Mouse (Mus musculus) hindbrain, embryonic 16.5 days (tissue): ENCODE measurements at regions not wholly inside any gene's neighbourhood (a gene's known extent, or its start where the extent isn't known, plus 50 kb on each side); places are given as distances from the start of the nearest gene placed in this dataset.

ENCODE experiments used
- ATAC-seq: fragments of 200-750 bp; cut with Nextera tagmentation; 2 replicates; pipeline ENCODE4 v1.8.0; 2017; ENCODE audit warnings: moderate TSS enrichment, moderate library complexity
- H3K27ac ChIP-seq: fragments of 300-500 bp; sonication (generic); 2 replicates; pipeline ENCODE4 v1.5.1; 2014; ENCODE audit warnings: low read depth, mild to moderate bottlenecking, control low read depth, low read length, moderate library complexity
- H3K27me3 ChIP-seq: fragments of 300-500 bp; sonication (generic); replicated peaks from 2 replicates; pipeline ENCODE4 v1.6.1; 2014; ENCODE audit warnings: low read length; ENCODE audit not compliant: control insufficient read depth, insufficient read depth
- H3K36me3 ChIP-seq: fragments of 300-500 bp; sonication (generic); 2 replicates; pipeline ENCODE4 v1.6.1; 2014; ENCODE audit warnings: mild to moderate bottlenecking, low read length, moderate library complexity, mixed read lengths; ENCODE audit not compliant: control insufficient read depth, insufficient read depth
- H3K4me1 ChIP-seq: fragments of 300-500 bp; sonication (generic); 2 replicates; pipeline ENCODE4 v1.6.1; 2014; ENCODE audit warnings: low read depth, low read length; ENCODE audit not compliant: control insufficient read depth, insufficient read depth
- H3K4me2 ChIP-seq: fragments of 300-500 bp; sonication (generic); 2 replicates; pipeline ENCODE4 v1.6.1; 2014; ENCODE audit warnings: mild to moderate bottlenecking, low read length, control low read depth, moderate library complexity
- H3K4me3 ChIP-seq: fragments of 300-500 bp; sonication (generic); 2 replicates; pipeline ENCODE4 v1.5.1; 2014; ENCODE audit warnings: mild to moderate bottlenecking, low read length, control low read depth, moderate library complexity
- H3K9ac ChIP-seq: fragments of 300-500 bp; sonication (generic); 2 replicates; pipeline ENCODE4 v1.6.1; 2014; ENCODE audit warnings: low read depth, mild to moderate bottlenecking, control low read depth, low read length, moderate library complexity
- H3K9me3 ChIP-seq: fragments of 300-500 bp; sonication (generic); 2 replicates; pipeline ENCODE4 v1.6.1; 2014; ENCODE audit warnings: mild to moderate bottlenecking, low read length, moderate library complexity; ENCODE audit not compliant: control insufficient read depth
- WGBS: fragments of 180-500 bp; shearing (Covaris S2); extraction: QIAGEN DNeasy Blood & Tissue Kit; methylation state at CpG from one replicate; pipeline ENCODE4 v1.1.7; 2014; 5-methylcytosine and 5-hydroxymethylcytosine counted together

DNA sequence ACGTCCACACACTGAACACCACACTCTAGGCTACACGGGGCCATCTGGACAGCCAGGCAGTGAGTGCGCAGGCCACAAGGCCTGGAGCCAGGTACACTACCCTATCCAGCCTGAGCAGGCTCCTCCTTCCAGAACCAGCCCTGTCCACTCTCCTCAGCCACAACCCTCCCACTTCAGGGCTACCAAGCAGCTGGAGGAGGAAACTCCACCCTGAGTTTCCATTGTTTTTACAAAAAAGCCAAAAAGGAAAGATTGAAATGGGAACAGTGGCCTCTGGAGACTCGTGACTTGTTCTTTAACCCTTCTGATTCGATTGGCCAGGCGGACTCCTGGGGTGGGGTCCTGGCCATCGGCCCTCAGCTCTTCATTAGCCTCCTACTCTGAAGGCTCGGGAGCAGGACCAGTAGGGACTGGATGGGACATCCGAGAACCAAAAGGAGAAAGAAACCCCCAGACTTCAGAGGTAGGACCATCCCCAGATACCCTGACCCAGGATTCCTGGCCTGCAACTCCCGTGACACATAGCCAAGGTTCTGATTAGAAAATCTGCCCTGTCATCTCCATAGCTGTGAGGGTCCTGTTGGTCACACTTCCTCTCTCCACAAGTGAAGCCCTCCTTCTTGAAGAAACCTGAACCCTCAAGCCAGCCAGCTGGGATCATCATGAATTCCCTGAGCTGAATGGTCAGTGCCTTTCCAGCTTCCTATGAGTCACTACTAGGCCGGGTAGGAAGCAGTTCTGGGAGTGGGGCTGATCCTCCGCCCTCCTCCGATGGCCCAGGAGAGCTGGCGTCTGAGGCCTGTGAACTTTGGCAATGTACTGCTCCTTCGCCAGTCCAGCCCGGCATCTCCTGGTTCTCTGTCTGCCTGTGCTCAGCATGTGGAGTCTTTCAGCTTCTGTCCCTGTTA lies 73.6 kb downstream of the Gm11733 start:
- no peaks in the 10 kb centered on the region for H3K27me3 ChIP-seq
- H3K9ac ChIP-seq = no peak overlapping the region
- 83% methylated on average over 16 of the region's 16 CpGs for WGBS
- H3K4me2 ChIP-seq = no peak overlapping the region
- no peak overlapping the region for H3K4me3 ChIP-seq
- H3K9me3 ChIP-seq = no peaks in the 10 kb centered on the region
- H3K27ac ChIP-seq = no peak overlapping the region
- H3K36me3 ChIP-seq = no peaks in the 10 kb centered on the region
- peaks cover 3% of the 10 kb centered on the region; the same call in 1 of the 2 replicates for H3K4me1 ChIP-seq
- ATAC-seq = no peak

DNA sequence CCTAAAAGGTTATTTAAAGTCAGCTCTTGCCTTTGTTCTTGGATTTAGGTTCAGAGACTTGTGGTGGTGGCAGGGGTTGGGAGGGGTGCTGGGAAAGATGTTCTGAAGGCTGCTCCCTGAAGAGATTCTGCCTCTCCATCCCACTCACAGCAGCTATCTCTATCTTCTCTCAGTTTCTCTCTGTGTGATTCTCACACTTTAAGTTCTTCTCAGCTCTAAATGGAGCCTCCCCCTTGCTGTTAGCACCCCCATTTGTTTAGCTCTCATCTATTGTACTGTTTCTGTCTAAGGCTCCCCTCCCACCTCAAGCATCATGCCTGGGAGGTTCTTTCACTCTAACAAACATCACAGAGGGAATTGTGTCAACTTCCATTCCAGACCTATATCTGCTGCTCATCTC lies 75.7 kb downstream of the Gm11733 start:
- Histone ChIP-seq H3K4me1 (no peaks in the 10 kb centered on the region), H3K4me2 (no peak overlapping the region), H3K36me3 (no peaks in the 10 kb centered on the region), H3K27ac (no peak overlapping the region), H3K4me3 (no peak overlapping the region), H3K9ac (no peak overlapping the region), H3K9me3 (no peaks in the 10 kb centered on the region), H3K27me3 (no peaks in the 10 kb centered on the region)
- ATAC-seq = no peak

DNA sequence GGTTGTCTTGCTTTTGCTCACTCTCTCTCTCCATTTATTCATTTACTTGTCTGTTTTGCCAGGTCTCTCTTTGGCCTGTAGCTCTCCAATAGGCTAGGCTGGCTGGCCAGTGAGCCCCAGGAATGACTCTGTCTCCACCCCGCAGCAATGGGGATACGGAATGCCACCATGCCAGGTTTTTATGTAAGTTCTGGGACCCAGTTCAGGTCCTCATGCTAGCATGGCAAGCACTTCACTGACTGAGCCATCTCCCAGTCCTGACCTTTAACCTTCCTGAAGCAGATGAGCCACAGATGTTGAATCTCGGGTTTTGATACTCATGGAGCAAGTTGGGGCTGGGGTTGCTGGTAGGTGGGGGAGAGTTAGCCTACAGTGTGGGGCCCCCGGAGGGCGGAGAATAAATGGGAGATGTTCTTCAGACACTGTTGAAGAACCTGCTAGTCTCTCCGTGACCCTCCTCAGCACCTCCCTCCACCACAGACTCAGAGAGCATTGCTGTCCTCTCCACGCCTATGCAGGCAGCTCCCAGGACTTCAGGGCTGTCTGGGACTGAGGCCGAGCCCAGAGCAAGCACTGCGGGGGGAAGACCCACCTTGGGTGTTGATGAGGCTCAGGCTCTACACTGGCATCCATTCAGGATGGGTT lies 83.9 kb downstream of the Gm11733 start:
- no peaks in the 10 kb centered on the region for H3K36me3 ChIP-seq
- no peak for ATAC-seq
- no peak overlapping the region for H3K27ac ChIP-seq
- no peak overlapping the region for H3K4me2 ChIP-seq
- H3K4me3 ChIP-seq = no peak overlapping the region
- WGBS = 90% methylated on average over 9 of the region's 9 CpGs
- H3K9ac ChIP-seq = no peak overlapping the region
- no peaks in the 10 kb centered on the region for H3K9me3 ChIP-seq
- no peaks in the 10 kb centered on the region for H3K27me3 ChIP-seq
- no peaks in the 10 kb centered on the region for H3K4me1 ChIP-seq

DNA sequence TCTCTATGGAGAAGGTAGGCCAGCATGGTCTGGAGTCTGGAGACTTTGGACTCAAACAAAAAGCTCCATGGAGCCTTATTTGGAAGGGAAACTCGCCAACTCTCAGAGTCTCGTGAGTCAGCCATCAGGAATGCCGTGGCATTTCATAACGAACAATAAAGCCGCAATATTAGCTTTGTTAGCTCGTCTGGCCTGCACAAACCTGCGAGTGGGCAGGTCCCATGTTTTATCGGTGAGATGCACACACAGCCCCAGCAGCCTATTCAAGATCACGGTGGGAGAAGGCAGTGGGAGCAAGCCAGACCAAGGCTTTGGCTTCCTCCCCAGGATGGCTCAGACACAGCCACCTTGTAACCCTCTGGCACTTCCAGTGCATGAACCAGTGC lies 84.4 kb downstream of the Gm11733 start:
- no peak for ATAC-seq
- no peak overlapping the region for H3K27ac ChIP-seq
- no peaks in the 10 kb centered on the region for H3K9me3 ChIP-seq
- H3K36me3 ChIP-seq = no peaks in the 10 kb centered on the region
- no peak overlapping the region for H3K9ac ChIP-seq
- 60% methylated on average over 9 of the region's 9 CpGs for WGBS
- no peak overlapping the region for H3K4me2 ChIP-seq
- no peaks in the 10 kb centered on the region for H3K4me1 ChIP-seq
- no peaks in the 10 kb centered on the region for H3K27me3 ChIP-seq
- no peak overlapping the region for H3K4me3 ChIP-seq

DNA sequence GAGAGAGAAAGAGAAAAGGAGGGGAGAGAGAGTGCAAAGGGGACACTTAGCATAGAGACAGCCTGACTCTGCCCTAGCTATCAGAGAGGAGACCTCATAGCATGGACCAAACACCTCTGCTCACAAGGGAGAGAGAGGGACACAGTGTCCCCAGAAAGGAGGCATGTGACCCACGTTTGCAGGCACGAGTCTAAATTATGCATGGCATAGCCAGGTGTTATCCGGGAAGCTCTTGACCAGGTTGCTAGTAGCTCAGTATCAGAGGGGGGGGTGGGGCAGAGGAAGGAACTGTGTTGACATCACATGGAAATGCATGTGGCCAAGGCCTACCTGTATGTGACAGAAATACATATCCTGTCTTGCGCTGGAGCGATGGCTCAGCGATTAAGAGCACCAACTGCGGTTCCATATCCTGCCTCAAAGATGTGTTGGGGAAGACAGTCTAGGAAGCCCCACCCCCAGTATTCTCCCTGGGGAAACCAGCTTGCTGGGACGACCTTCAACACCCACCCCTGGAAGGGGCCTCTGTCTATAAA lies 84.5 kb upstream of the Tnrc6c start:
- ATAC-seq = no peak
- H3K36me3 ChIP-seq = no peaks in the 10 kb centered on the region
- no peaks in the 10 kb centered on the region for H3K9me3 ChIP-seq
- no peak overlapping the region for H3K27ac ChIP-seq
- no peak overlapping the region for H3K4me2 ChIP-seq
- H3K27me3 ChIP-seq = no peaks in the 10 kb centered on the region
- H3K9ac ChIP-seq = no peak overlapping the region
- no peak overlapping the region for H3K4me3 ChIP-seq
- peaks cover 1% of the 10 kb centered on the region for H3K4me1 ChIP-seq
- WGBS = 77% methylated on average over 8 of the region's 8 CpGs

DNA sequence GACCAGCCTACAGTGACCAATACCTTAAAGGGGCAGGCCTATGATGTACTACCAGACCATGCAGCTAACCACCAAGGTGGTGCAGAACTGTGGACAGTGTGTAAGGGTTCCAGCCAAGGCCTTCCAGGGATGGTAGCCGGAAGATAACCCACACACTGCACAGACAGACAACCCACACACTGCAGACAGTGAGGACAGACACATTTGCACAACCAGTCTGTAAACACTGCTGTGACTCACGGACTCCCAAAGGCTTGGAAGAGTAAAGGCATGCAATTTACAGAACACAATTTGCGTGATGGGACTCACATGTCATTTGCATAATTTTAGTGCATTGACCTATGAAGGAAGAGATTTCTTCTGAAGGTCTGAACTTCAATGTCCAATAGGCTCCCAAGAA lies 82.2 kb upstream of the Tnrc6c start:
- H3K4me2 ChIP-seq = no peak overlapping the region
- no peak overlapping the region for H3K4me3 ChIP-seq
- H3K9me3 ChIP-seq = no peaks in the 10 kb centered on the region
- H3K9ac ChIP-seq = no peak overlapping the region
- WGBS = 85% methylated on average over 3 of the region's 3 CpGs
- peaks cover 3% of the 10 kb centered on the region for H3K4me1 ChIP-seq
- ATAC-seq = no peak
- H3K27me3 ChIP-seq = no peaks in the 10 kb centered on the region
- H3K27ac ChIP-seq = no peak overlapping the region
- H3K36me3 ChIP-seq = no peaks in the 10 kb centered on the region

- Histone ChIP-seq H3K4me2 (no peak overlapping the region), H3K27me3 (no peaks in the 10 kb centered on the region), H3K27ac (no peak overlapping the region), H3K36me3 (no peaks in the 10 kb centered on the region), H3K4me1 (peaks cover 3% of the 10 kb centered on the region), H3K9me3 (no peaks in the 10 kb centered on the region), H3K4me3 (no peak overlapping the region), H3K9ac (no peak overlapping the region)
- whole genome bisulfite sequencing = 53% methylated on average over 3 of the region's 3 CpGs
- ATAC-seq = no peak
These were observed 79.4 kb upstream of the Tnrc6c start for GRCm38 (mm10) chr11:117574721-117575120.

DNA sequence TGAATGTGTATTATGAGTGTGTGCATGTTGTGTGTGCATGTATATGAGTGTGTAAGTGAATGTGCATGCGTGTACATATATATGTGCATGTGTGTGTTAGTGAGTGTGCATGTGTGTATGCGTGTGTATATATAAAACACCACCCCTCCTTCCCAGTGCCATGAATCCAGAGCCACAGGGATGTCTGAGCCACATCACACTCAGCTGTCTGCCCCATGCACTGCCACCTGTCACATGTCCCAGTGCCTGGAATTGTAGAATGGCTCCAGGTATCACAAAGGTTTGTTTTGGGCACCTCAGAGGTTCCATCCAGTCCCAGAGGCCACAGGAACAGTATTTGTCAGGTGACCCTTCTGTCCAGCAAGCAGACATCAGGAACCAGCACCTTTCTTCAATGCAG lies 75.0 kb upstream of the Tnrc6c start:
- Histone ChIP-seq H3K4me1 (peaks cover 3% of the 10 kb centered on the region), H3K4me3 (no peak overlapping the region), H3K9me3 (no peaks in the 10 kb centered on the region), H3K4me2 (no peak overlapping the region), H3K27ac (no peak overlapping the region), H3K27me3 (no peaks in the 10 kb centered on the region), H3K9ac (no peak overlapping the region), H3K36me3 (no peaks in the 10 kb centered on the region)
- no peak for ATAC-seq
- WGBS = 91% methylated on average over 2 of the region's 2 CpGs

GRCm38 (mm10) chr11:117579720-117580119 lies 74.4 kb upstream of the Tnrc6c start:
- no peaks in the 10 kb centered on the region for H3K9me3 ChIP-seq
- H3K4me1 ChIP-seq = peaks cover under 1% of the 10 kb centered on the region
- H3K36me3 ChIP-seq = no peaks in the 10 kb centered on the region
- 64% methylated on average over 3 of the region's 3 CpGs for WGBS
- H3K4me2 ChIP-seq = no peak overlapping the region
- no peak overlapping the region for H3K27ac ChIP-seq
- no peaks in the 10 kb centered on the region for H3K27me3 ChIP-seq
- no peak overlapping the region for H3K9ac ChIP-seq
- no peak overlapping the region for H3K4me3 ChIP-seq
- no peak for ATAC-seq
